Mouse (Mus musculus): ENCODE measurements around the gene Lhfpl2. TPM values are rescaled to one million over a fixed set of nuclear protein-coding genes. Genes with fewer than 3 reads are reported as not detected.

Gene Lhfpl2
- polyA plus RNA-seq, 1 experiment from 2014 or later: 24.7 TPM

DNA sequence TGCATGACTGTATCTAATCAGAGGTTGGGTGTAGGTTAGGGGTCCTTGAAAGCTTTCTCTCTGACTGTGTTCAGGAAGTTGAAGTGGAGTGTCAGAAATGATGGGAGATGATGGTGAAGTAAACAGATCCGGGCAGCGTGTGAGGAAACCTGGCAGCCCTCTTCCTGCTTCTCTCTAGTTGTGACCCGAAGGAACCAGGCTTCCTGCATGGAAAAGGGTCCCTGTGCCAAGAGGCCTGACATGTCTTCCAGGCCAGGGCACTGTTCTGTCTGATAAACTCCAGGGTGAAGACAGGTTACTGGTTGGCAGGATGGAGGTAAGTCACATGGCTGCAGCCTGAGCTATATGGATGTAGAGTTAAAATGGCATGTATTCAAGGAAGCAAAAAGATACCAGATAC, 13.3 kb downstream of the Lhfpl2 start:
- Histone ChIP-seq H3K4me1 (replicated peaks; ENCODE audit: control insufficient read depth, insufficient read depth, low read length) (peaks cover 6% of the 10 kb centered on the region; the same call in 1 of the 2 replicates), H3K27ac (ENCODE audit: low read depth, low read length) (no peak overlapping the region), H3K36me3 (ENCODE audit: control insufficient read depth, insufficient read depth, low read length) (no peaks in the 10 kb centered on the region), H3K27me3 (ENCODE audit: control insufficient read depth, insufficient read depth, low read length) (peaks cover 7% of the 10 kb centered on the region), H3K4me2 (ENCODE audit: low read depth, low read length, severe bottlenecking) (no peak overlapping the region), H3K4me3 (ENCODE audit: low read depth, low read length) (no peak overlapping the region), H3K9me3 (ENCODE audit: control insufficient read depth, low read length) (no peaks in the 10 kb centered on the region), H3K9ac (ENCODE audit: low read length) (no peak overlapping the region)
- WGBS: 91% methylated on average over 3 of the region's 3 CpGs
- ATAC-seq (replicated peaks; ENCODE audit: low FRiP score): no peak
- DNase-seq (ENCODE audit: low spot score): no peak

DNA sequence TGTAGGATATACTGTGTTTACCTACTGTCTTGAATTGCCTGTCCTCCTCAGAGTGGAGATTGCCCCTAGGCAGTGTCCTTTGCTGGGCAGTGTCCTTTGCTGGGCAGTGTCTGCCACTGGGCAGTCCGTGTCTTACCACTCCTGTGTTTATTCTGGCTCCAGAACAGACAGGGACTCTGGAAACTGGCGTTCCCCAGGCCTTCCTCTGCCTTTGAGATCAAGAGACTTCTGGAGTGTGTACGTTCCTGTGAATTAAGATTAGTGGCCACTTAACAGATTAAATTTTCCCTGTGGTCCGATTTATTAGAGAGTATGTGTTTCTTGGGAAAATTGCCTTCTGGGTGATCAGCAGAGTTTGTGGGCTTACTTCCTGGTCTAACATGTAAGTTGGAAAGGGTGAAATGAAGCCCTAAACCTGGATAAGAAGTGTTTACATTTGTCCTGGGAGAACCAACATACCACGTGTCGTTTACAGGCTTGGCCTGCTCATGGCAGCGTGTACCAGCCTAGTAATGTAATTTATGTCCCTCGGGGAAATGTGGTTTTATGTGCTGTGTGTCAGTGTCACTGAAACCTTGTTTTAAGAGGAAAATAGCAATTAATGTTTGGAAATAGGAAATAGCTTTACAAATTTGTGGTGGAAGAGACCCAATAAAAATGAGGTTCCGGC, 15.6 kb downstream of the Lhfpl2 start:
- ATAC-seq (replicated peaks; ENCODE audit: low FRiP score) (no peak), DNase-seq (ENCODE audit: low spot score) (no peak)
- H3K27me3 ChIP-seq (ENCODE audit: control insufficient read depth, insufficient read depth, low read length): peaks cover 3% of the 10 kb centered on the region; the same call in 1 of the 2 replicates
- no peak overlapping the region for H3K4me2 ChIP-seq (ENCODE audit: low read depth, low read length, severe bottlenecking)
- peaks cover 10% of the 10 kb centered on the region; the same call in 1 of the 2 replicates for H3K4me1 ChIP-seq (replicated peaks; ENCODE audit: control insufficient read depth, insufficient read depth, low read length)
- H3K36me3 ChIP-seq (ENCODE audit: control insufficient read depth, insufficient read depth, low read length): no peaks in the 10 kb centered on the region
- no peaks in the 10 kb centered on the region for H3K9me3 ChIP-seq (ENCODE audit: control insufficient read depth, low read length)
- WGBS: 75% methylated on average over 9 of the region's 9 CpGs
- no peak overlapping the region for H3K9ac ChIP-seq (ENCODE audit: low read length)
- H3K27ac ChIP-seq (ENCODE audit: low read depth, low read length): no peak overlapping the region
- H3K4me3 ChIP-seq (ENCODE audit: low read depth, low read length): no peak overlapping the region

DNA sequence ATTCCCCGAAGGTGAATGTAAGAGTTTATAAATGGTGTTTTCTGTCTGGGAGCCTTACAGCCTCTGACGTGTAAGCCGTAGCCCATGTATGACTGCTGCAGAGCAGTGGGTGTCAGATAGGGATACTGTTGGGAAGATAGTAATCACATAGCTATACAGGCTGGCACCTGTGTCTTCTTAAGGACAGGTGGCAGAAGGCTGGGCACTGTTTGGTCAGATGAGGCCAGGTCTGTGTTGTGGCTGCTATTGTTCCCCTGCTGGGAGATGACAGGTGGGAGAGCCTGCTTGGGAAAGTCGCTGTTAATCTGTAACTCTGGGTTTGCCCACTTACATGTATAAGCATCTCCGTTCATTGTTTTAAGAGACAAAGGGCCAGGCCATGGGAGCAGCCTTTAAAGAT, 16.1 kb downstream of the Lhfpl2 start:
- Histone ChIP-seq H3K9ac (ENCODE audit: low read length) (no peak overlapping the region), H3K27me3 (ENCODE audit: control insufficient read depth, insufficient read depth, low read length) (peaks cover 3% of the 10 kb centered on the region; the same call in 1 of the 2 replicates), H3K4me2 (ENCODE audit: low read depth, low read length, severe bottlenecking) (no peak overlapping the region), H3K36me3 (ENCODE audit: control insufficient read depth, insufficient read depth, low read length) (no peaks in the 10 kb centered on the region), H3K4me3 (ENCODE audit: low read depth, low read length) (no peak overlapping the region), H3K27ac (ENCODE audit: low read depth, low read length) (no peak overlapping the region), H3K4me1 (replicated peaks; ENCODE audit: control insufficient read depth, insufficient read depth, low read length) (peaks cover 10% of the 10 kb centered on the region; the same call in 1 of the 2 replicates), H3K9me3 (ENCODE audit: control insufficient read depth, low read length) (no peaks in the 10 kb centered on the region)
- ATAC-seq (replicated peaks; ENCODE audit: low FRiP score) (no peak), DNase-seq (ENCODE audit: low spot score) (no peak)
- WGBS: 66% methylated on average over 5 of the region's 5 CpGs

DNA sequence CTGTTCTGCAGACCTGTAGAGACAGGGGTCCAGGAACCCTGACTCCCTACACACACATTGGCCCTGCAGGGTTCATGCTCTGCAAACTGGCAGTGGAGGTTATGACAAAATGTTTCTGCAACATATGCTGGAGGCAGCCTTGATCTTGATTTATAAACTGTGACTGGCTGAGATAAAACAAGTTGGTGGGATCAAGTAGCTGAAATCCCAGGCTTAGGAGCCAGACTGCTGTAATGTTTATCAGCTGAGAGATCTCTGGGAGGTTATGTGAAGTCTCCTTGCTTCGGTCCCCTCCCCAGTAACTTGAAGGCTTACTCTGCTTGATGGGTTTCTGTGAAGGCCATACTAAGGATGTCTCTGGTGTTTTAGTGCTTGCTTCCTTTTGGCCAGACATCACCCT, 17.6 kb downstream of the Lhfpl2 start:
- no peaks in the 10 kb centered on the region for H3K36me3 ChIP-seq (ENCODE audit: control insufficient read depth, insufficient read depth, low read length)
- H3K27ac ChIP-seq (ENCODE audit: low read depth, low read length): no peak overlapping the region
- H3K9ac ChIP-seq (ENCODE audit: low read length): no peak overlapping the region
- DNase-seq (ENCODE audit: low spot score): no peak
- 83% methylated on average over 1 of the region's 1 CpGs for WGBS
- H3K4me3 ChIP-seq (ENCODE audit: low read depth, low read length): no peak overlapping the region
- no peak for ATAC-seq (replicated peaks; ENCODE audit: low FRiP score)
- H3K4me1 ChIP-seq (replicated peaks; ENCODE audit: control insufficient read depth, insufficient read depth, low read length): peaks cover 8% of the 10 kb centered on the region; the same call in 1 of the 2 replicates
- peaks cover 3% of the 10 kb centered on the region; the same call in 1 of the 2 replicates for H3K27me3 ChIP-seq (ENCODE audit: control insufficient read depth, insufficient read depth, low read length)
- no peaks in the 10 kb centered on the region for H3K9me3 ChIP-seq (ENCODE audit: control insufficient read depth, low read length)
- no peak overlapping the region for H3K4me2 ChIP-seq (ENCODE audit: low read depth, low read length, severe bottlenecking)

DNA sequence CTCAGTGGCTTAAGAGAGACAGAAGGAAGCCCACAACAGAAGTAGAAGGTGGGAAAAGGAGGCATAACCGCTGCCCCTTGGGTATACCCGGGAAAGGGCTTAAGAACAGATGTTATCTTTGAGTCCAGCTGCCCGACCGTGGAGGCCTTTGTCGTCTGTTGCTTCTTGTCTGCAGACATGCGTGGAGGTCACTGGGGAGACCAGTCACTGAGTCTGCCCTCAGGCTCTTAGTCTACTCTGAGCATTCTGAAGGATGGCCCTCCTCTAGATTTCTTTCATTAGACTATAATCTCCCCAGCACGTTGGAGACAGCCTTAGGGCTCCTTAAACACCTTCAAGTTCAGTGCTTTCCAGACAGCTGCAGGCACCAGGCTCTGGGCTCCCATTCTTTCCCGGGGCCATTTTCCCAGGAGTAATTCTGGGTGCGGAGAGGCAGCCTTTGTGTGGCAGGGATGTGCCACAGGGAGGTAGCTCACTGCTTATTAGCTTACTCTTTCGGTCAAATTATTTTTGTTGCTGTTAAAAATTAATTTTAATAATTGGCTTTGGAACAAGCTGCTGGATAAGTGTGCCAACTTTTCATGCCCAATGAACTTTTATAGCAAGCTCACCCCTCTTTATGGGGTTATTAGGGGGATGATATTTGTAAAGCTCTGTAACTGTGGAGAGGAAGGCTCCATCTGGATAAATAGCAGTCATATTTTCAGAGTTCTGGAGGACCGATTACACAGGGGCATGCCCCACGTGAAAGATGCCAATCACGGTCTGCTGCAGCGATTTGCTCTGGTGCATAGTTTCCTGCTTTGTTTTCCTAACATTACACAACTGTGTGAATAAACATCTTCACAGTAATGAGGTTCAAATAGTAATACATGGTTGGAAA, 19.8 kb downstream of the Lhfpl2 start:
- Histone ChIP-seq H3K27me3 (ENCODE audit: control insufficient read depth, insufficient read depth, low read length) (no peaks in the 10 kb centered on the region), H3K4me2 (ENCODE audit: low read depth, low read length, severe bottlenecking) (no peak overlapping the region), H3K36me3 (ENCODE audit: control insufficient read depth, insufficient read depth, low read length) (no peaks in the 10 kb centered on the region), H3K9ac (ENCODE audit: low read length) (no peak overlapping the region), H3K27ac (ENCODE audit: low read depth, low read length) (no peak overlapping the region), H3K4me3 (ENCODE audit: low read depth, low read length) (no peak overlapping the region), H3K4me1 (replicated peaks; ENCODE audit: control insufficient read depth, insufficient read depth, low read length) (peaks cover 8% of the 10 kb centered on the region; the same call in 1 of the 2 replicates), H3K9me3 (ENCODE audit: control insufficient read depth, low read length) (no peaks in the 10 kb centered on the region)
- DNase-seq (ENCODE audit: low spot score): no peak
- ATAC-seq (replicated peaks; ENCODE audit: low FRiP score): no peak
- WGBS: 49% methylated on average over 14 of the region's 14 CpGs

DNA sequence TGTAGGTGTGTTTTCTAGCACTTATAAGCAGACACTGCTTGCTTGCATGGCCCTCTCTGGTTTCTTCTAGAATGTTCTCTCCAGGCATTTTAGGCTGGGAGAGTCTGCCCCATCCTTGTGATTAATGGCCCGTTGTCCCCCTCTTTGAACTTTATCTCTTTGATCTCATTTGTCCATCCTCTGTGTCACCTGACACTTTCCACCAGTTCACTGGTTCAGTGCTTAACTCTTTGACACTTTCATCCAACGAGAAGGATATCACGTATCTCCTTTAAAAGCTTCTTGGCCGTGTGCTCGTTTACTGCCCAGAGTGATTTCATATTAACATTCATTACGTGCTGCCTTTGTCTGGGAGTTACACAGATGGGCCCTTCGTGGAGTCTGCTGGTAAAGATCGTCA, 25.6 kb downstream of the Lhfpl2 start:
- Histone ChIP-seq H3K27me3 (ENCODE audit: control insufficient read depth, insufficient read depth, low read length) (no peaks in the 10 kb centered on the region), H3K4me2 (ENCODE audit: low read depth, low read length, severe bottlenecking) (no peak overlapping the region), H3K4me3 (ENCODE audit: low read depth, low read length) (no peak overlapping the region), H3K36me3 (ENCODE audit: control insufficient read depth, insufficient read depth, low read length) (no peaks in the 10 kb centered on the region), H3K9ac (ENCODE audit: low read length) (no peak overlapping the region), H3K27ac (ENCODE audit: low read depth, low read length) (no peak overlapping the region), H3K9me3 (ENCODE audit: control insufficient read depth, low read length) (no peaks in the 10 kb centered on the region), H3K4me1 (replicated peaks; ENCODE audit: control insufficient read depth, insufficient read depth, low read length) (no peaks in the 10 kb centered on the region)
- ATAC-seq (replicated peaks; ENCODE audit: low FRiP score): no peak
- no peak for DNase-seq (ENCODE audit: low spot score)
- WGBS: 44% methylated on average over 8 of the region's 8 CpGs

DNA sequence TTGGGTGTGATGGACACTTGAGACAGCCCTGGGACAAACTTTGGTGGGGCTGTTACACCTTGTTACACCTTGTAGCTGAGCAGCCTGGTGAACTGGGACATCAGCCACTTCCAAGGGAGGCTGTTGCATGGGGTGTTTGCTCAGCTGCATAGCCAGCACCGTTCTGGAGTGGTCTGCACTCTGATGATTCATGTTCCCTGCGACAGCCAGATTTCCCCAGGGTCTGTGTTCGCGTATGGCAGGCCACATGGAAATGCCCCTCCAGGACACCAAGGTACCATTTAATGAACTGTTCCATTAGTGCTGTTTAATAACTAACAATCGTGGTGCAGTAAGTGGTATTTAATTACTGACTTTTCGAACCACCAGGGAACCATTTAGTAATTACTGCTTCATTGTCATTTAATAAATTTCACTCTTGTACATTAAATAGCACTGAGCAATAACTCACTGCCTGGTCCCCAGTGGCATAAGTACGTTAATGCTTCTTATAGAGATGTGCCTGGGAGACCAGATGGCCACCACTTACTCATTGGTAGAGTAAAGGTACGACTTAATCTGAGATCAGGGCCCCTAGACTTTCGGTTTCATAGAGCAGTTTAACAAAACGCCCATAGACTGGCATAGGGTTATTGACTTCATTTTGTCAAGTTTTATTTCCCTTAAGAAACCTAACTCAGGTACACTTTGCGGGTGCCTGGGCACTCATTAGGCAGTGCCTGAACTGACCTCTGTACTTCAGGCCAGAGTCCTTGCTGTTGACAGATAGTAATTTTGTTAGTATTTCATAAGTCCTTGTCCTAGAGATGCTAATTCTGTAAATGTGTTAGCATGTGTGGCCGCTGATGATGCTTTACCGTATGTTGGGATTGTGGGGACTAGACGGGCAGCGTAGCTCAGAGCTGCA, 26.9 kb downstream of the Lhfpl2 start:
- Histone ChIP-seq H3K9ac (ENCODE audit: low read length) (no peak overlapping the region), H3K4me2 (ENCODE audit: low read depth, low read length, severe bottlenecking) (no peak overlapping the region), H3K27ac (ENCODE audit: low read depth, low read length) (no peak overlapping the region), H3K9me3 (ENCODE audit: control insufficient read depth, low read length) (no peaks in the 10 kb centered on the region), H3K27me3 (ENCODE audit: control insufficient read depth, insufficient read depth, low read length) (no peaks in the 10 kb centered on the region), H3K4me3 (ENCODE audit: low read depth, low read length) (no peak overlapping the region), H3K4me1 (replicated peaks; ENCODE audit: control insufficient read depth, insufficient read depth, low read length) (no peaks in the 10 kb centered on the region), H3K36me3 (ENCODE audit: control insufficient read depth, insufficient read depth, low read length) (no peaks in the 10 kb centered on the region)
- ATAC-seq (replicated peaks; ENCODE audit: low FRiP score): no peak
- DNase-seq (ENCODE audit: low spot score): no peak
- WGBS: 84% methylated on average over 15 of the region's 15 CpGs

DNA sequence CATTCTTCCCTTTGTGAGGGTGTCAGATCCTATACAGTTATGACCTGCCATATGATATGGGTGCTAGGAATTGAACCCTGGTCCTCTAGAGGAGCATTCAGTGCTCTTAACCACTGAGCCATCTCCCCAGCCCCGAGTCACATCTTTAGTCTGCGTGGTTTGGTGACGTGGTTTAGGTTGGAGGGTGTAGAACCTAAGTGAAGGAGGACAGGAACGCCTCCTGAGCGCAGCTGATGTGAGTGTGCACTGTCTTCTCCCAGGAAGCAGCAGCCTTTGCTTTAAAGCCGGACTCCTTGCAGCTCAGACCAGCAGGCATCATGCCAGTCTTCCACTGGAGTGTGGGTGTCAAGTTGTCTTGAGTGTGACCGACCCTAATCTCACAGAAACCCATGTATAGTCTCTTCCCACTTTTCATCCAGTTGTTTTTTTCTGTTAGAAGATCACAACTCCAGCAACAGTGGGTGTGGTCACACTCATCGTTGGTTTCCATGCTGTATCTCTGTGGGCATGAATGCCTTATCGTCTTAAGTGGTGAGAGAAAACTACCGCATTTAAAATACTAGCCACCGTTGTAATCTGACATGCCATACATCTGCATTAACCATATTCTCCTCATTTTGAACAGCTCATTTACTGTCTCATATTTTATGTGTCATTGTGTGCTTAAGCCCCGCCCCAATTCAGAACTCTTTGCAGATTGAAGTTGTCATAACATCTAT, 28.7 kb downstream of the Lhfpl2 start:
- Histone ChIP-seq H3K9me3 (ENCODE audit: control insufficient read depth, low read length) (no peaks in the 10 kb centered on the region), H3K27me3 (ENCODE audit: control insufficient read depth, insufficient read depth, low read length) (no peaks in the 10 kb centered on the region), H3K4me1 (replicated peaks; ENCODE audit: control insufficient read depth, insufficient read depth, low read length) (no peaks in the 10 kb centered on the region), H3K27ac (ENCODE audit: low read depth, low read length) (no peak overlapping the region), H3K9ac (ENCODE audit: low read length) (no peak overlapping the region), H3K4me3 (ENCODE audit: low read depth, low read length) (no peak overlapping the region), H3K4me2 (ENCODE audit: low read depth, low read length, severe bottlenecking) (no peak overlapping the region), H3K36me3 (ENCODE audit: control insufficient read depth, insufficient read depth, low read length) (no peaks in the 10 kb centered on the region)
- ATAC-seq (replicated peaks; ENCODE audit: low FRiP score) (no peak), DNase-seq (ENCODE audit: low spot score) (no peak)
- 95% methylated on average over 12 of the region's 12 CpGs for WGBS

All from forebrain, embryonic 11.5 days (tissue).